Mouse (Mus musculus): ENCODE results near the gene Echdc3. TPM values are rescaled to one million over a fixed set of nuclear protein-coding genes. Genes with fewer than 3 reads are reported as not detected.

The Echdc3 gene
- 12.1 and 12.4 TPM in 2 replicates for polyA plus RNA-seq (2015; fragmentation: Nextera tagmentation; extraction: Ambion mirVana)

GRCm38 (mm10) chr2:6212724-6213511, at the start of gene Echdc3:
TSS of gene Echdc3 (minus strand) at chr2:6213033.
- under 1% methylated on average over 30 of the region's 30 CpGs for WGBS
- ATAC-seq (ENCODE audit: insufficient read depth, low FRiP score, low read depth) = peak; percentile 94
- Histone ChIP-seq H3K4me1 (peaks cover 12% of the 10 kb centered on the region), H3K9me3 (no peaks in the 10 kb centered on the region), H3K4me3 (replicated peaks) (peak within 1 kb of the TSS; percentile 50), H3K4me2 (peak within 1 kb of the TSS; percentile 84), H3K27ac (peak within 1 kb of the TSS; percentile 93), H3K9ac (peak within 1 kb of the TSS; percentile 42), H3K27me3 (replicated peaks) (no peaks in the 10 kb centered on the region), H3K36me3 (no peaks in the 10 kb centered on the region)

- Histone ChIP-seq H3K9ac (no peak overlapping the region), H3K27me3 (replicated peaks) (no peaks in the 10 kb centered on the region), H3K4me3 (replicated peaks) (no peak overlapping the region), H3K9me3 (no peaks in the 10 kb centered on the region), H3K4me1 (no peaks in the 10 kb centered on the region), H3K36me3 (no peaks in the 10 kb centered on the region), H3K4me2 (no peak overlapping the region), H3K27ac (no peak overlapping the region)
- ATAC-seq (ENCODE audit: insufficient read depth, low FRiP score, low read depth) = no peak
- 77% methylated on average over 9 of the region's 9 CpGs for WGBS
Measured at GRCm38 (mm10) chr2:6261718-6262117, 48.9 kb upstream of the Echdc3 start.

- Histone ChIP-seq H3K36me3 (no peaks in the 10 kb centered on the region), H3K4me2 (no peak overlapping the region), H3K9me3 (no peaks in the 10 kb centered on the region), H3K27ac (no peak overlapping the region), H3K9ac (no peak overlapping the region), H3K27me3 (replicated peaks) (no peaks in the 10 kb centered on the region), H3K4me1 (0 out of 2 replicates have a peak, but pooled peaks cover 4% of the 10 kb centered on the region), H3K4me3 (replicated peaks) (no peak overlapping the region)
- ATAC-seq (ENCODE audit: insufficient read depth, low FRiP score, low read depth) = no peak
- 64% methylated on average over 8 of the region's 8 CpGs for WGBS
Measured at GRCm38 (mm10) chr2:6261201-6261672, 48.4 kb upstream of the Echdc3 start.

- Histone ChIP-seq H3K4me3 (replicated peaks) (no peak overlapping the region), H3K4me1 (0 out of 2 replicates have a peak, but pooled peaks cover 8% of the 10 kb centered on the region), H3K9ac (no peak overlapping the region), H3K27me3 (replicated peaks) (no peaks in the 10 kb centered on the region), H3K36me3 (no peaks in the 10 kb centered on the region), H3K4me2 (no peak overlapping the region), H3K9me3 (no peaks in the 10 kb centered on the region), H3K27ac (no peak overlapping the region)
- 84% methylated on average over 4 of the region's 4 CpGs for WGBS
- ATAC-seq (ENCODE audit: insufficient read depth, low FRiP score, low read depth) = no peak
Measured at GRCm38 (mm10) chr2:6260661-6261060, 47.8 kb upstream of the Echdc3 start.

GRCm38 (mm10) chr2:6259182-6259581, 46.3 kb upstream of the Echdc3 start:
- H3K4me1 ChIP-seq = 0 out of 2 replicates have a peak, but pooled peaks cover 8% of the 10 kb centered on the region
- no peak overlapping the region for H3K4me2 ChIP-seq
- WGBS = 79% methylated on average over 3 of the region's 3 CpGs
- no peak for ATAC-seq (ENCODE audit: insufficient read depth, low FRiP score, low read depth)
- no peak overlapping the region for H3K9ac ChIP-seq
- no peak overlapping the region for H3K27ac ChIP-seq
- H3K4me3 ChIP-seq (replicated peaks) = no peak overlapping the region
- no peaks in the 10 kb centered on the region for H3K9me3 ChIP-seq
- H3K27me3 ChIP-seq (replicated peaks) = no peaks in the 10 kb centered on the region
- no peaks in the 10 kb centered on the region for H3K36me3 ChIP-seq

- 91% methylated on average over 4 of the region's 4 CpGs for WGBS
- Histone ChIP-seq H3K4me2 (no peak overlapping the region), H3K9ac (no peak overlapping the region), H3K27me3 (replicated peaks) (no peaks in the 10 kb centered on the region), H3K36me3 (no peaks in the 10 kb centered on the region), H3K9me3 (no peaks in the 10 kb centered on the region), H3K4me3 (replicated peaks) (no peak overlapping the region), H3K27ac (no peak overlapping the region), H3K4me1 (0 out of 2 replicates have a peak, but pooled peaks cover 8% of the 10 kb centered on the region)
- no peak for ATAC-seq (ENCODE audit: insufficient read depth, low FRiP score, low read depth)
Measured at GRCm38 (mm10) chr2:6258026-6258425, 45.2 kb upstream of the Echdc3 start.

- Histone ChIP-seq H3K27ac (no peak overlapping the region; the same call in 1 of the 2 replicates), H3K9me3 (no peaks in the 10 kb centered on the region), H3K4me3 (replicated peaks) (no peak overlapping the region), H3K9ac (no peak overlapping the region), H3K4me2 (no peak overlapping the region), H3K4me1 (0 out of 2 replicates have a peak, but pooled peaks cover 8% of the 10 kb centered on the region), H3K27me3 (replicated peaks) (no peaks in the 10 kb centered on the region), H3K36me3 (no peaks in the 10 kb centered on the region)
- WGBS = 74% methylated on average over 2 of the region's 2 CpGs
- ATAC-seq (ENCODE audit: insufficient read depth, low FRiP score, low read depth) = no peak
Measured at GRCm38 (mm10) chr2:6257146-6257545, 44.3 kb upstream of the Echdc3 start.

GRCm38 (mm10) chr2:6255989-6256841, 43.4 kb upstream of the Echdc3 start:
- Histone ChIP-seq H3K9ac (no peak overlapping the region), H3K4me1 (0 out of 2 replicates have a peak, but pooled peaks cover 8% of the 10 kb centered on the region), H3K36me3 (no peaks in the 10 kb centered on the region), H3K4me2 (no peak overlapping the region), H3K27ac (peak overlapping the region; percentile 60; the same call in 1 of the 2 replicates), H3K9me3 (no peaks in the 10 kb centered on the region), H3K27me3 (replicated peaks) (no peaks in the 10 kb centered on the region), H3K4me3 (replicated peaks) (no peak overlapping the region)
- ATAC-seq (ENCODE audit: insufficient read depth, low FRiP score, low read depth) = peak; percentile 76
- WGBS = 62% methylated on average over 19 of the region's 19 CpGs

- Histone ChIP-seq H3K36me3 (no peaks in the 10 kb centered on the region), H3K9me3 (no peaks in the 10 kb centered on the region), H3K4me3 (replicated peaks) (no peak overlapping the region), H3K9ac (no peak overlapping the region), H3K4me1 (0 out of 2 replicates have a peak, but pooled peaks cover 8% of the 10 kb centered on the region), H3K4me2 (no peak overlapping the region), H3K27ac (no peak overlapping the region), H3K27me3 (replicated peaks) (no peaks in the 10 kb centered on the region)
- no peak for ATAC-seq (ENCODE audit: insufficient read depth, low FRiP score, low read depth)
- 83% methylated on average over 5 of the region's 5 CpGs for WGBS
Measured at GRCm38 (mm10) chr2:6255402-6255988, 42.7 kb upstream of the Echdc3 start.

GRCm38 (mm10) chr2:6252491-6252890, 39.7 kb upstream of the Echdc3 start:
- 0 out of 2 replicates have a peak, but pooled peaks cover 8% of the 10 kb centered on the region for H3K4me1 ChIP-seq
- no peaks in the 10 kb centered on the region for H3K9me3 ChIP-seq
- H3K4me2 ChIP-seq = no peak overlapping the region
- H3K4me3 ChIP-seq (replicated peaks) = no peak overlapping the region
- peak overlapping the region; percentile 37; the same call in 1 of the 2 replicates for H3K27ac ChIP-seq
- ATAC-seq (ENCODE audit: insufficient read depth, low FRiP score, low read depth) = no peak
- WGBS = 91% methylated on average over 3 of the region's 3 CpGs
- H3K27me3 ChIP-seq (replicated peaks) = no peaks in the 10 kb centered on the region
- H3K36me3 ChIP-seq = no peaks in the 10 kb centered on the region
- H3K9ac ChIP-seq = no peak overlapping the region

- WGBS = 56% methylated on average over 3 of the region's 3 CpGs
- Histone ChIP-seq H3K27me3 (replicated peaks) (no peaks in the 10 kb centered on the region), H3K9me3 (no peaks in the 10 kb centered on the region; the same call in 1 of the 2 replicates), H3K4me1 (0 out of 2 replicates have a peak, but pooled peaks cover 3% of the 10 kb centered on the region), H3K27ac (no peak overlapping the region), H3K36me3 (no peaks in the 10 kb centered on the region), H3K4me3 (replicated peaks) (no peak overlapping the region), H3K4me2 (no peak overlapping the region), H3K9ac (no peak overlapping the region)
- ATAC-seq (ENCODE audit: insufficient read depth, low FRiP score, low read depth) = no peak
Measured at GRCm38 (mm10) chr2:6251076-6251496, 38.3 kb upstream of the Echdc3 start.

Measured in stomach, embryonic 15.5 days (tissue).